Mouse (Mus musculus) embryonic fibroblast, embryonic 13.5 days (primary cell): ENCODE data around the gene Olfr1419. TPM values are rescaled to one million over a fixed set of nuclear protein-coding genes. Genes with fewer than 3 reads are reported as not detected.
A peak's percentile ranks its signal among the peaks of the same experiment; 100 is the strongest.

Source experiments
- H3K27ac ChIP-seq: 2 replicates; pipeline ENCODE4 v1.5.1; 2012; ENCODE audit warnings: low read length, control low read depth, inconsistent platforms; ENCODE audit not compliant: insufficient read depth
- H3K4me1 ChIP-seq: 2 replicates; pipeline ENCODE4 v1.6.1; 2011; ENCODE audit warnings: low read length; ENCODE audit not compliant: control insufficient read depth, insufficient read depth
- H3K4me3 ChIP-seq: 2 replicates; pipeline ENCODE4 v1.5.1; 2011; ENCODE audit warnings: mild to moderate bottlenecking, control low read depth, low read length; ENCODE audit not compliant: insufficient read depth
- CTCF ChIP-seq: IDR thresholded peaks from 2 replicates; pipeline ENCODE4 v1.5.1; 2011; ENCODE audit warnings: mild to moderate bottlenecking, control low read depth, low read length, moderate library complexity, borderline replicate concordance; ENCODE audit not compliant: insufficient read depth
- POLR2A ChIP-seq: IDR thresholded peaks from 2 replicates; pipeline ENCODE4 v1.6.1; 2011; ENCODE audit warnings: low read depth, mild to moderate bottlenecking, control low read depth, low read length, moderate library complexity
- polyA plus RNA-seq: library from polyadenylated mRNA; stranded (reverse); fragments of >200 nt; gene quantifications from 2 replicates; pipeline ENCODE4 v1.2.4, GENCODE M21; 2011; ENCODE audit warnings: low read depth; ENCODE audit not compliant: missing spikeins, insufficient read length

Gene Olfr1419
- polyA plus RNA-seq, 1 experiment = not detected

DNA sequence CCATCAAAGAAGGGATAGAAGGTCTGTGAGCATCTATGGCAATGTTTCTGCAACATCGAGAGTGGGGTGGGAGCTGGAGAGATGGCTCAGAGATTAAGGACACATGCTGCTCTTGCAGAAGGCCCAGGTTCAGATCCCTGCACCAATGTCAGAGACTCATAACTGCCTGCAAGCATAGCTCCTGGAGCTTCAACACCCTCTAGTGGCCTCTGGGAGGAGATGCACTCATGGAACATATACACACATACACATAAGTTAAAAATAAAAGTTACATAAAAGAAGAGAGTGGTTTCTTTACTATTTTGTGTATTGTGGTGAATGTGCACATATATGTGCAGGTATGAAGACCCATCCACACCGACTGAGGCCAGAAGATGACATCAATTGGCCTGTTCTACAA lies 7.1 kb downstream of the Olfr1419 start:
- Histone ChIP-seq H3K4me3 (no peak overlapping the region), H3K27ac (no peak overlapping the region), H3K4me1 (no peaks in the 10 kb centered on the region)
- TF ChIP-seq CTCF (no peak), POLR2A (no peak)

DNA sequence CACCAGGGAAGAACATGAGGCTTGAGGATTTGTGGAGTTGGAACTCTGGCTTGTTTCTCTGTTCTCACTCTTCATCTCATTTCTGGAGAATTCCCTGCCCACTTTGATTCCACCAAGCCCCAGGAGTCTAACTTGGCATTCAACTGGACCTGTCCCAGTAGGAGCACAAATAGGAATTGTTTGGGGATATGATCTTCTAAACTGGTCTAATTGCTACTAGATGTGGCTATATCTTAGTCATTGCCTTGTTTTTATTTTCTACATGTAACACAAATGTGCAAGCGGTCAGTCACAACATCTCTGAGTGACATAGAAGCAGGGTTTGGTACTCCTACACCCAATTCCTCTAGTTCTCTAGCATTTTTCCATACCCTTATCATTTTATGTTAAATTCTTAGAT lies 13.9 kb downstream of the Olfr1419 start, which contains the start of gene Olfr1418:
Gene Olfr1418, minus strand, starts transcription at position 101 of the 400 bp plus-strand sequence.
- Histone ChIP-seq H3K4me3 (no peak within 1 kb of the TSS), H3K4me1 (no peaks in the 10 kb centered on the region), H3K27ac (no peak within 1 kb of the TSS)
- no peak for TF ChIP-seq POLR2A
- TF ChIP-seq CTCF = no peak

DNA sequence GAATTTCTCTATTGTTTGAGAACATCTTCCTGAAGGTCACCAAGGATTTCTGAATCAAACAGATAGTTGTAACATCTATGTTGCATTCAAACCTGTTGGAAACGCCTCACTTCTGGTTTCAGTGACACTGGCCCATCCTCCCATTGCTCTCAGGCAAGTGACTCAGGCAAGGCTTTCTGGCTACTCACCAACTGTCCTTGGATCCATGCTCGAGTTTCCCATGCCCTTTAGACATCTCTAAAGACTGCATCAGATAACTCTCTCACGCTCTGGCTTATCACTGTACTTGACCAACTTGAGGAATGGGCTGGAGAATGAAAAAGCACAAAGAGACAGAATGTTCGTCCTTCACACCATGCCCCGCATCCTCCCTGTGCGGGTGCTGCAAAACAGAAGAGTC lies 18.4 kb downstream of the Olfr1419 start:
- Histone ChIP-seq H3K27ac (no peak overlapping the region), H3K4me3 (no peak overlapping the region), H3K4me1 (no peaks in the 10 kb centered on the region)
- TF ChIP-seq POLR2A (no peak), CTCF (no peak)

DNA sequence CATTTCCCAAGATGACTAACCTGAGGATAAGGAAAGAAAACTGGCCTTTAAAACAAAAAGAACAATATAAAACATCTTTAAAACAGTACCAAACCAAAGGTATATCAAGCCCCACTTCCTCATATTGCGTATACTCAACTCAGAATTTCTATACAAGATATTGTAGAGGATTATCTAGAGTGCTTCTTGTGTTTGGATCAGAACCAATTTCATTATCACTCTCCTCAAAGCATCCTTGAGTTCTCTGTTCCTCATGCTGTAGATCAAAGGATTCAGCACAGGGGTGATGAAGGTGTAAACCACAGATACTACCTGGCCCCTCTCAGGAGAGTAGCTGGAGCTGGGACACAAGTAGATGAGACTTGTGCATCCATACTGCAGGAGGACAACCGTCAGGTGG lies 20.1 kb downstream of the Olfr1419 start:
- TF ChIP-seq POLR2A = no peak

DNA sequence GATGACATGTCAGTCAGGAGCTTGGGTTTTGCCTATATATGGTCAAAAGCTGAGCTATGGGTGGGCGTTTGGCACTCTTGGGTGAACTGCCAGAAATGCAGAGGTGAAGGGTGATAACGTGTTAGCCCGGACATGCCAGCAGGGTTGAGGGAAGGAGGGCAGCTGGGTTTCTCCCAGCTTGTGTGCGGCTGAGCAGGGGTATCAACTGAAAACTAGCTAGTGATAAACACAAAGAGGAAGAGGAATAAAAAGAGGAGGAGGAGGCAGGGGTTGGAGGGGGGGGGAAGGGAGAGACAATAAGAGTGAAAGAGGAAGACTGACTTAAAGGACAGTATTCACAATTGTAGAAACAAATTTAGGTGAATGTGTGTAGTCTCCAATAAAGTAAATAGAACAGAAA lies 22.3 kb downstream of the Olfr1419 start:
- no peak for TF ChIP-seq POLR2A
- no peak for TF ChIP-seq CTCF
- H3K4me1 ChIP-seq = no peaks in the 10 kb centered on the region
- no peak overlapping the region for H3K27ac ChIP-seq
- no peak overlapping the region for H3K4me3 ChIP-seq

More for the DNA sequence above, 20.1 kb downstream of the Olfr1419 start:
- Histone ChIP-seq H3K4me1 (no peaks in the 10 kb centered on the region), H3K4me3 (no peak overlapping the region), H3K27ac (no peak overlapping the region)

DNA sequence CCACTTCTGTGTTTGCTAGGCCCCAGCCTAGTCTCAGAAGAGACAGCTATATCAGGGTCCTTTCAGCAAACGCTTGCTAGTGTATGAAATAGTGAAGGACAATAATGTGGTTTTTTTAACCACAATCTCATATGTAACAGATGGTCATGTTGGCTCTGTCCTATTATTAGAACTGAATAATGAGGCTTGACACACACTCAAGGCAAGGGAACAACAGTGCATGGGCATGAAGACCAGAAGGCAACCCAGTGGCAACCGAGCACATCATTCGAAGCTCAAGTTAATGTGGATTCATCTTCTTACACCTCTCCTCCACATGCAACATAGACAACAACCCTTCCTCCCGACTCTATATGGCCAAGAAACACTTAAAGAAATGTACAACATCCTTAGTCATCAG lies 28.6 kb downstream of the Olfr1419 start:
- no peak overlapping the region for H3K27ac ChIP-seq
- no peak for TF ChIP-seq POLR2A
- no peak for TF ChIP-seq CTCF
- H3K4me3 ChIP-seq = no peak overlapping the region
- H3K4me1 ChIP-seq = no peaks in the 10 kb centered on the region

DNA sequence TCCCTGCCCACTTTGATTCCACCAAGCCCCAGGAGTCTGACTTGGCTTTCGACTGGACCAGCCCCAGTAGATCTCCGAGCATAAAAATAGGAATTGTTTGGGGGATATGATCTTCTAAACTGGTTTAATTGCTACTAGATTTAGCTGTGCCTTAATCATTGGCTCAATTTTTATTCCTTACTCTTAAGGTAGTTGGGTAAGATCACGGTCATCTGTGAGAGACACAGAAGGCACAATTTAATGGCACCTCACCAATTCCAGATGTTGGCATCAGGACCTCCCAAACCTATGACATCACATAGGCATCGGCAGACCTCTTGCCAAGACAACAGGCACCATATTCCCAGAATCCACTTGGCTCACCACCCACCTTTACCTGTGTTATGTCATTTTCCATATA lies 35.8 kb downstream of the Olfr1419 start, which contains the start of gene Olfr1417:
Gene Olfr1417, minus strand, starts transcription at position 101 of the 400 bp plus-strand sequence.
- Histone ChIP-seq H3K4me3 (no peak within 1 kb of the TSS), H3K4me1 (no peaks in the 10 kb centered on the region), H3K27ac (no peak within 1 kb of the TSS)
- TF ChIP-seq CTCF = no peak
- no peak for TF ChIP-seq POLR2A

DNA sequence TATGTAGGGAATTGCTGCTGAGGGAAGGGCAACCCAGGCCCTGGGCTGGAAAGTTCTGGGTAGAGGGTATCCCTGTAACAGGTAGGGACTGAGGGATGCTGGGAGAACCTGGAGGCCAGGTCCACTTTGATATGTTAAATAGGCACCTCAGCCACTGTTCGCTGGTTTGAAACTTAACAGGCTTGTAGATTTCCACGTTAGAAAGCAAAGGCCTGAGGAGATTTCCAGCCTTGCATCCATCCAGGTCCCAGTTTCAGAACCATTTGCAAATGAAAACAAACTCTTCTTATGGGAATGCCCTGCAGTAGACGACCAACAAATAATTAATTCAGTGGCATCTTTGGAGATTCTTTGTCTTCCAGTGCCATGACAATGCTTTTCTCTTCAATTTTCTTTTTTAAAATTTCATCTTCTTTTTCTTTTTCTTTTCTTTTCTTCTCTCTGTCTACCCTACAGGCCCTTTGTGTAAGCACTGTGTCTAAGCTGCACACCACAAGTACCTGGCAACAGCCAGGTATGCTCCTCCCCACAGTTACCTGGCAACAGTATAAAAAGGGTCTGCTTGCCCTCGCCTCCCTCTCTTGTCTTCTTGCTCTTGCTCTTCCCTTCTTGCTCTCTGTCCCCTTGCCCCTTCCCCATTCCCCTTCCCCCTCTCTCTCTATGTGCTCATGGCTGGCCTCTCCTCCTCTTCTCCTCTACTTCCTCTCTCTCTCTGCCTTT lies 51.4 kb downstream of the Olfr1419 start:
- Histone ChIP-seq H3K4me1 (no peaks in the 10 kb centered on the region), H3K4me3 (no peak overlapping the region), H3K27ac (no peak overlapping the region)
- TF ChIP-seq CTCF (no peak), POLR2A (no peak)

DNA sequence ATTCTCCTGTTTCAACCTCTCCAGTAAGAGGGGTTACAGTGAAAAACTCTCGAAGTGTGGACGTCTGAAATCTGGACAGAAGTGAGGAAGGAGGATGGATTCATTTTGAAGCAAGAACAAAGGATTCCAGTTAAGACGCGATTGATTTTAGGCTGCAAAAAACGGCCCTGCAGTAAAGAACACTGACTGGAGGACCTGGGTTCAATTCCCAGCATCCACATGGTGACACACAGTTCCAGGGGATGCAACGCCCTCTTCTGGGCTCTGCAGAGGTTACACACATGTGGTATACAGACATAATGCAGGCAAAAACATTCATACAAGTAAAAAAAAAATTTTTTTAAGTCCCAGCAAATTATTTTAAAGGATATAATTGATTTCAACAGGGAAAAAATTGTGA lies 54.7 kb downstream of the Olfr1419 start:
- peak overlapping the region; percentile 95 for H3K4me3 ChIP-seq
- no peak overlapping the region for H3K27ac ChIP-seq
- TF ChIP-seq POLR2A = no peak
- TF ChIP-seq CTCF = peak; percentile 12; the same call in 1 of the 2 replicates
- no peaks in the 10 kb centered on the region for H3K4me1 ChIP-seq

DNA sequence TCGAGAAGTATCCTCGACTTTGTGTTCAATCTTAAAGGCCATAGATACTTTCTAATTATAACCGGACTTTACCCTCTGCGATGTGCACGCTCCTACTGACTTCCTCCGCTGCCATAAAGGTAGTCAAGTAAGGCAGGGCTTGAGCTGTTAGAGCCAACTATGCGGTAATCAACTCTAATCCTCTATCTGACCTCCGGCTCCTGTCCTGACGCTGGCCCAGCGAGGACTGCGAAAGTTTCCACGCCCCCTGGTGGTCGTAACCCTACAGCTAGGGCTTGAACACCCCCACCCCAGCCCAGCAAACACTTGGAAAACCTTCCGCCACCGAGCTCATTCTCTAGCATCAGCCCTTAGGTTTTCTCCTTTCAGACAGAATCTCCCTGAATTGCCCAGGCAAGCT lies 55.1 kb downstream of the Olfr1419 start:
- peak; percentile 72 for TF ChIP-seq CTCF
- no peak for TF ChIP-seq POLR2A
- Histone ChIP-seq H3K4me1 (no peaks in the 10 kb centered on the region), H3K27ac (no peak overlapping the region), H3K4me3 (peak overlapping the region; percentile 95)

DNA sequence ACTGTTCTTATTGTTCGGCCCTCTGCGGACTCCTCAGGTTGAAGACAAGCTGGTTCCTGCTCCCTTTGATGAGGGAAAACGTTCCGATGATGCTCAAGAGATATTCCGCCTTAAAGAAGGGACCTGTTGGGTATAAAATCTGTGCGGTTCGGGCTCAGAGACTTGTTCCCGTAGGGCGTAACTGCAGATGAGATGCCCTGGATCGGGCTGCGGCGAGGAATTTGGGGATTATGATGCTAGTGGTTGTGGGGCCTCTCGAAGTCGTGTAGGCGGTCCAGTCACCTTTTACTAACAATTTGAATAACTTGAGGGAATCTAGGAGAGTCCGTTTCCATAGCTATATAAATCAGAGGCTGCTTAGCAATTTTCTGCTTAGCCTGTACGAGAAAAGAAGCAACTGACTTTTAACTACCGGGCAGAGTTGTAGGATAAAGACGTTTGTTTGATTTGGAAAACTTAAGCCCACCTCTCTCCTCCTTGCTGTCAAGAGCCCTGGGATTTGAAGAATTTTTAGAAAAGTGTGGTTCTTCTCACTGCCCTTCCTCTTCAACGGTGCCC lies 55.7 kb downstream of the Olfr1419 start, which contains the start of gene Stx3:
Gene Stx3, minus strand, starts transcription at position 261 of the 558 bp plus-strand sequence.
- no peaks in the 10 kb centered on the region for H3K4me1 ChIP-seq
- peak within 1 kb of the TSS; percentile 82 for H3K27ac ChIP-seq
- TF ChIP-seq POLR2A (no peak), CTCF (no peak)
- H3K4me3 ChIP-seq = peak within 1 kb of the TSS; percentile 95

Other genes starting within 250 kb of the Olfr1419 start
- not detected in 2 replicates for gene Ms4a3, start 234.3 kb downstream of the Olfr1419 start, polyA plus RNA-seq
- gene Oosp2, start 214.5 kb downstream of the Olfr1419 start, polyA plus RNA-seq = not detected in 2 replicates
- not detected in 2 replicates for gene Oosp1, start 184.0 kb downstream of the Olfr1419 start, polyA plus RNA-seq
- gene Oosp3, start 178.1 kb downstream of the Olfr1419 start, polyA plus RNA-seq = not detected in 2 replicates
- gene Gif, start 127.6 kb downstream of the Olfr1419 start, polyA plus RNA-seq = not detected in 2 replicates
- 29.2 and 34.4 TPM in 2 replicates for gene Mrpl16, start 104.7 kb downstream of the Olfr1419 start, polyA plus RNA-seq
- 10.4 and 14.8 TPM in 2 replicates for gene Stx3, start 55.7 kb downstream of the Olfr1419 start, polyA plus RNA-seq
- gene Olfr1417, start 35.9 kb downstream of the Olfr1419 start, polyA plus RNA-seq = not detected in 2 replicates
- not detected in 2 replicates for gene Olfr1418, start 14.0 kb downstream of the Olfr1419 start, polyA plus RNA-seq
- gene Olfr1420, start 11.5 kb upstream of the Olfr1419 start, polyA plus RNA-seq = not detected in 2 replicates
- 23.5 and 26.1 TPM in 2 replicates for gene Patl1, start 37.3 kb upstream of the Olfr1419 start, polyA plus RNA-seq
- gene Osbp, start 90.8 kb upstream of the Olfr1419 start, polyA plus RNA-seq = 49.4 and 54.4 TPM in 2 replicates
- not detected in 2 replicates for gene Olfr1423, start 166.2 kb upstream of the Olfr1419 start, polyA plus RNA-seq
- gene Olfr1424, start 187.6 kb upstream of the Olfr1419 start, polyA plus RNA-seq = not detected in 2 replicates
- not detected in 2 replicates for gene Olfr1425, start 202.6 kb upstream of the Olfr1419 start, polyA plus RNA-seq
- not detected in 2 replicates for gene Olfr1426, start 216.9 kb upstream of the Olfr1419 start, polyA plus RNA-seq
- gene Olfr1427, start 228.2 kb upstream of the Olfr1419 start, polyA plus RNA-seq = not detected in 2 replicates
- gene Olfr1428, start 240.8 kb upstream of the Olfr1419 start, polyA plus RNA-seq = not detected in 2 replicates
- gene Olfr76, start 248.1 kb upstream of the Olfr1419 start, polyA plus RNA-seq = not detected in 2 replicates